In genomic region chr4:132351401-132351800, GRCm38 (mm10) we compare ENCODE assay signal across 11 mouse cellular contexts. TPM values are rescaled to one million over a fixed set of nuclear protein-coding genes. Genes with fewer than 3 reads are reported as not detected.
DNase-seq lines count a peak whose midpoint lies in the region; ATAC-seq and TF ChIP-seq lines count a peak whose summit lies in the region.
"Had no signal": no experiment of that assay in that cellular context is flagged by ENCODE, and none has a peak within 500 bp of the region (broad histone marks: within the 10 kb centered on the region; RNA-seq: fewer than 3 reads in every experiment).

No protein-coding gene starts in this region.

- TF ChIP-seq POLR2A in kidney, adult 2 months (IDR thresholded peaks at IDR 0.05; ENCODE audit: low read depth, low read length) = no peak

- no peak for TF ChIP-seq CTCF in kidney, adult 2 months (conservative IDR thresholded peaks at IDR 0.05; ENCODE audit: insufficient read depth, insufficient read length, low read depth, low read length)
- TF ChIP-seq CTCF in G1E (IDR thresholded peaks at IDR 0.05; ENCODE audit: low read depth, low read length) = no peak
- no peak for TF ChIP-seq CTCF in forebrain, postnatal 0 days (IDR thresholded peaks at IDR 0.05; ENCODE audit: low read depth)

- H3K9ac ChIP-seq in kidney, embryonic 15.5 days = no peak overlapping the region; the same call in 1 of the 2 replicates
- H3K9ac ChIP-seq in forebrain, postnatal 0 days = 0 out of 2 replicates have a peak overlapping the region, but pooled peaks have one; percentile 77
- peak overlapping the region; percentile 93 for H3K9ac ChIP-seq in liver, embryonic 16.5 days (ENCODE audit: low read depth, low read length)

- H3K4me3 ChIP-seq in kidney, embryonic 15.5 days (replicated peaks) = peak overlapping the region; percentile 83
- no peak overlapping the region for H3K4me3 ChIP-seq in kidney, adult 2 months (ENCODE audit: insufficient read depth, low read depth, low read length)
- H3K4me3 ChIP-seq in G1E (ENCODE audit: low read depth, low read length) = peak overlapping the region; percentile 93
- H3K4me3 ChIP-seq in forebrain, postnatal 0 days (ENCODE audit: low read depth, low read length) = no peak overlapping the region
- H3K4me3 ChIP-seq in liver, embryonic 16.5 days (ENCODE audit: low read depth, low read length) = peak overlapping the region; percentile 88

- DNase-seq in kidney, adult 2 months = no peak
- no peak for DNase-seq in G1E (ENCODE audit: low spot score)
- no peak for DNase-seq in forebrain, postnatal 0 days
- no peak for DNase-seq in T-cell, adult 2 months (ENCODE audit: low spot score)
- DNase-seq in cerebellum, postnatal 10 days = no peak
- DNase-seq in ovary, postnatal 36 days (ENCODE audit: low spot score) = no peak
- DNase-seq: cerebellum, postnatal 36 days; right cerebral cortex, adult 18-20 months had no signal

- H3K4me1 ChIP-seq in kidney, embryonic 15.5 days = peaks cover 21% of the 10 kb centered on the region
- H3K4me1 ChIP-seq in kidney, adult 2 months (ENCODE audit: control insufficient read depth, insufficient read depth, low read length) = peaks cover 2% of the 10 kb centered on the region; the same call in 1 of the 2 replicates
- H3K4me1 ChIP-seq in G1E (ENCODE audit: insufficient read depth, low read depth, low read length) = peaks cover 52% of the 10 kb centered on the region
- H3K4me1 ChIP-seq in forebrain, postnatal 0 days (ENCODE audit: insufficient read depth) = 0 out of 2 replicates have a peak, but pooled peaks cover 11% of the 10 kb centered on the region
- H3K4me1 ChIP-seq in liver, embryonic 16.5 days (ENCODE audit: control insufficient read depth, low read depth, low read length) = peaks cover 38% of the 10 kb centered on the region

- WGBS in kidney, embryonic 15.5 days = 31% methylated on average over 1 of the region's 1 CpGs
- 37% methylated on average over 1 of the region's 1 CpGs for WGBS in kidney, adult 2 months
- 39% methylated on average over 1 of the region's 1 CpGs for WGBS in forebrain, postnatal 0 days
- 26% methylated on average over 1 of the region's 1 CpGs for WGBS in liver, embryonic 16.5 days (ENCODE audit: insufficient replicate concordance)

- H3K4me2 ChIP-seq in kidney, embryonic 15.5 days = peak overlapping the region; percentile 77
- H3K4me2 ChIP-seq in forebrain, postnatal 0 days (ENCODE audit: low read depth) = 0 out of 2 replicates have a peak overlapping the region, but pooled peaks have one; percentile 93
- H3K4me2 ChIP-seq in liver, embryonic 16.5 days (ENCODE audit: low read depth, low read length) = peak overlapping the region; percentile 74

- no peaks in the 10 kb centered on the region for H3K9me3 ChIP-seq in kidney, embryonic 15.5 days (replicated peaks)
- H3K9me3 ChIP-seq in G1E (replicated peaks) = no peaks in the 10 kb centered on the region
- H3K9me3 ChIP-seq in forebrain, postnatal 0 days (ENCODE audit: low read length) = no peaks in the 10 kb centered on the region
- H3K9me3 ChIP-seq in liver, embryonic 16.5 days (replicated peaks; ENCODE audit: control insufficient read depth, low read length) = no peaks in the 10 kb centered on the region

- ATAC-seq in kidney, embryonic 15.5 days (replicated peaks; ENCODE audit: low FRiP score) = no peak
- ATAC-seq in G1E (ENCODE audit: extremely low read depth, insufficient number of reproducible peaks, low FRiP score, poor library complexity, severe bottlenecking) = no peak
- no peak for ATAC-seq in forebrain, postnatal 0 days
- ATAC-seq in liver, embryonic 16.5 days (ENCODE audit: low read depth) = no peak

- peak overlapping the region; percentile 98; the same call in 1 of the 2 replicates for H3K27ac ChIP-seq in kidney, embryonic 15.5 days
- no peak overlapping the region for H3K27ac ChIP-seq in kidney, adult 2 months (ENCODE audit: insufficient read depth, low read depth, low read length)
- H3K27ac ChIP-seq in forebrain, postnatal 0 days (ENCODE audit: low read depth, low read length) = no peak overlapping the region
- H3K27ac ChIP-seq in liver, embryonic 16.5 days (ENCODE audit: low read length) = peak overlapping the region; percentile 65

- peaks cover 28% of the 10 kb centered on the region for H3K36me3 ChIP-seq in kidney, embryonic 15.5 days
- no peaks in the 10 kb centered on the region for H3K36me3 ChIP-seq in kidney, adult 2 months (ENCODE audit: control insufficient read depth, insufficient read depth, low read length)
- peaks cover 41% of the 10 kb centered on the region for H3K36me3 ChIP-seq in G1E (replicated peaks)
- H3K36me3 ChIP-seq in forebrain, postnatal 0 days (ENCODE audit: insufficient read depth) = peaks cover 5% of the 10 kb centered on the region; the same call in 1 of the 2 replicates
- peaks cover 14% of the 10 kb centered on the region for H3K36me3 ChIP-seq in liver, embryonic 16.5 days (ENCODE audit: control insufficient read depth, insufficient read depth)

- H3K27me3 ChIP-seq in kidney, embryonic 15.5 days = no peaks in the 10 kb centered on the region
- no peaks in the 10 kb centered on the region for H3K27me3 ChIP-seq in kidney, adult 2 months (replicated peaks; ENCODE audit: control insufficient read depth, insufficient read depth, low read length)
- H3K27me3 ChIP-seq in G1E (ENCODE audit: insufficient read depth, low read length) = no peaks in the 10 kb centered on the region
- no peaks in the 10 kb centered on the region for H3K27me3 ChIP-seq in forebrain, postnatal 0 days (ENCODE audit: insufficient read depth, low read length)
- H3K27me3 ChIP-seq in liver, embryonic 16.5 days (ENCODE audit: control insufficient read depth, insufficient read depth, low read depth, low read length) = no peaks in the 10 kb centered on the region

RNA-seq across cellular contexts. Expression of gene Rcc1, which starts 2.0 kb away (rescaled TPM):
- 88.9 and 92.7 TPM in 2 replicates for polyA plus RNA-seq in kidney, embryonic 15.5 days (2015; fragmentation: Nextera tagmentation; extraction: Ambion mirVana)
- 9.4 and 10.1 TPM in 2 replicates for polyA plus RNA-seq in kidney, adult 2 months (2012; rRNA removed)
- 24.2 and 26.8 TPM in 2 replicates for total RNA-seq in G1E (2014; fragmentation: Nextera tagmentation)
- 38.6 and 39.2 TPM in 2 replicates for total RNA-seq in G1E (2017)
- polyA plus RNA-seq in G1E (2012) = 70.0 and 86.0 TPM in 2 replicates
- 19.1 and 22.4 TPM in 2 replicates for total RNA-seq in forebrain, postnatal 0 days (2014; rRNA removed)
- polyA plus RNA-seq in forebrain, postnatal 0 days (2015; fragmentation: Nextera tagmentation; extraction: Ambion mirVana) = 23.3 and 24.9 TPM in 2 replicates
- 41.3 and 44.2 TPM in 2 replicates for polyA plus RNA-seq in liver, embryonic 16.5 days (2015; fragmentation: Nextera tagmentation; extraction: Ambion mirVana)

RNA-seq across cellular contexts. Expression of gene Trnau1ap, which starts 22.1 kb away (rescaled TPM):
- polyA plus RNA-seq in kidney, embryonic 15.5 days (2015; fragmentation: Nextera tagmentation; extraction: Ambion mirVana) = 73.6 and 80.5 TPM in 2 replicates
- 24.4 and 30.2 TPM in 2 replicates for polyA plus RNA-seq in kidney, adult 2 months (2012; rRNA removed)
- total RNA-seq in G1E (2014; fragmentation: Nextera tagmentation) = 21.6 and 22.8 TPM in 2 replicates
- 40.2 and 49.0 TPM in 2 replicates for total RNA-seq in G1E (2017)
- 29.1 and 37.6 TPM in 2 replicates for polyA plus RNA-seq in G1E (2012)
- total RNA-seq in forebrain, postnatal 0 days (2014; rRNA removed) = 57.2 and 62.1 TPM in 2 replicates
- 62.1 and 75.6 TPM in 2 replicates for polyA plus RNA-seq in forebrain, postnatal 0 days (2015; fragmentation: Nextera tagmentation; extraction: Ambion mirVana)
- 26.9 and 27.3 TPM in 2 replicates for polyA plus RNA-seq in liver, embryonic 16.5 days (2015; fragmentation: Nextera tagmentation; extraction: Ambion mirVana)

RNA-seq across cellular contexts. Expression of gene Rab42, which starts 48.2 kb away (rescaled TPM):
- 3.3 and 3.5 TPM in 2 replicates for polyA plus RNA-seq in kidney, embryonic 15.5 days (2015; fragmentation: Nextera tagmentation; extraction: Ambion mirVana)
- polyA plus RNA-seq in kidney, adult 2 months (2012; rRNA removed) = 7.2 and 8.9 TPM in 2 replicates
- total RNA-seq in G1E (2014; fragmentation: Nextera tagmentation) (1.4 TPM in 1 of 2 replicates, not detected in the other), G1E (2017) (0.52 TPM in 1 of 2 replicates, not detected in the other)
- 0.95 and 1.0 TPM in 2 replicates for polyA plus RNA-seq in G1E (2012)
- total RNA-seq in forebrain, postnatal 0 days (2014; rRNA removed) = 0.71 and 1.8 TPM in 2 replicates
- 2.3 and 2.5 TPM in 2 replicates for polyA plus RNA-seq in forebrain, postnatal 0 days (2015; fragmentation: Nextera tagmentation; extraction: Ambion mirVana)
- polyA plus RNA-seq in liver, embryonic 16.5 days (2015; fragmentation: Nextera tagmentation; extraction: Ambion mirVana) = 0.41 and 0.61 TPM in 2 replicates
- total RNA-seq: granulocyte monocyte progenitor cell, adult 5-6 weeks had no signal

Comparison
In these comparisons a context has a peak if more than half of its experiments do, and no peak if none do; other contexts are left out.
1. H3K27ac ChIP-seq: peak in kidney, embryonic 15.5 days (single experiment) and liver, embryonic 16.5 days (single experiment); none in kidney, adult 2 months (single experiment) and forebrain, postnatal 0 days (single experiment).
2. H3K4me3 ChIP-seq: peak in kidney, embryonic 15.5 days (single experiment), G1E (single experiment) and liver, embryonic 16.5 days (single experiment); none in kidney, adult 2 months (single experiment) and forebrain, postnatal 0 days (single experiment).
3. Peak in every context shown above with its lines, with median percentiles within 50 percentile points of each other: H3K4me2 ChIP-seq.